Mouse (Mus musculus): Measurements from ENCODE around the gene Lgals9.

Gene Lgals9

DNA sequence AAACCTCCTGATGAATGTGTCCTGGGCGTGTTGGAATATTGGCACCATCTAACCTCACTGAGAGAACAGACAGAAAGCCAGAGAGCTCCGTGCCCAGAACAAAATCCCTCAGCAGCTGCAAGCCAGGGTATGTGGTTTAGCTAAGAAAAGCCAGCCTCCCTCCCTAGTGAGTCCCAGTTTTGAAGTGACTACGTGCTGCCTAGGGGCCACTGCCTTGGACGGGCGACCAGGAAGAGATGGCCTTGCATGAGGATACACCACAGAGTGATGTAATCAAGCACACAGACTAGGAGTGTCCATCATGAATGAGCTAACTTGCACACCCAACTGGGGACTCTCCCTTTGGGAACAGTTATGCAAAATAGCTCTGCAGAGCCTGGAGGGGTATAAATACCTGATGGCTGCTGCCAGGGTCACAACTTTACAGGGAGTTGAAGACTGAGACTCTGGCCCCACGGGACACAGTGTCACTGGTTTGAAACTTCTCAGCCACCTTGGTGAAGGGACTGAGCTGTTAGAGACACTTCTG lies 64.3 kb downstream of the Lgals9 start, which contains the start of gene Nos2:
Nos2 (plus strand) TSS at position 377 of the 529 bp plus-strand sequence.
- peak; percentile 13 for DNase-seq (ENCODE audit: low read depth)

DNA sequence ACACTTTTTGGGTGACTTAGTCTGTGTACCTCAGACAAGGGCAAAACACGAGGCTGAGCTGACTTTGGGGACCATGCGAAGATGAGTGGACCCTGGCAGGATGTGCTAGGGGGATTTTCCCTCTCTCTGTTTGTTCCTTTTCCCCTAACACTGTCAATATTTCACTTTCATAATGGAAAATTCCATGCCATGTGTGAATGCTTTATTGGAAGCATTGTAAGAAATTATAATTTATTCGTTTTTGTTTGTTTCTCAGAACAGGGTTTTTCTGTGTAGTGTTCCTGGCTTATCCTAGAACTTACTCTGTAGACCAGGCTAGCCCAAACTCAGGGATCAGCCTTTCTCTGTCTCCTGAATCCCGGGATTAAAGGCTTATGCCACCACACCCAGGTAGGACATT lies 65.0 kb downstream of the Lgals9 start:
- no peak for DNase-seq (ENCODE audit: low read depth)

DNA sequence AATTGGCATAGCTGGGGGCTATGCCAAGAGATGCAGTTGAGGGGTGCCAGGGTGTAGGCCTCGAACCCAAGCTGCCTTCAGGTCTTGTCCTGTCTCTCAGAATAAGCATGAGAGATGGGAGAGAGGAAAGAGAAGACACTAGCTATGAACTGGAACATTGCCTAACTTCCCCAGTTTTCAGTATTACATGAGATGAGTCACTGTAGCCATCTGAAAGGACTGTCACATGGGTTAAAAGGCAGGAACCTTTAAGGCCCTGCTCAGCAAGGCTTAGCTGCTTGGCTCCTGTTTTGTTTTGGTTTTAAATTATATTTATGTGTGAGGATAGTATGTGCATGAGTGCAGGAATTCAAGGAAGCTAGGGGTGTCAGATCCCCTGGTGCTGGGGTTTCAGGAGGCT lies 68.3 kb downstream of the Lgals9 start:
- DNase-seq (ENCODE audit: low read depth) = no peak

DNA sequence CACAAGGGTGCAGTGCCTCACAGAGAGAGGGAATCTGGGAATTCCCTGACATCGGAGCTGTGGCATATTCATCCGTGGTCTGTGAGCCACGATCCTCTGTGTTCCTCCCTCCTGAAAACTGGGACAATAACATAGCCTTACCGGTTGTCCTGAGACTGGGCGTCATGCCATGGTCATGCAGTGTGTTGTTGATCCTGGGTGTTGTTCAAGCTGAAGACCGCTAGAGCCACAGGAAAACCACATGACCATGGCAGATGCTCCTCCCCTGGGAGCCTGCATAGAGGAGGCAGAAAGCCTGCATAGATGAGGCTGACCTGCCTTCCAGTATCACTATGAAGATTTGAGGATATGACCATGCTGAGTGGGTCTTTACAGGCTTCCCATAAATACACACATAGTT lies 69.3 kb downstream of the Lgals9 start:
- no peak for DNase-seq (ENCODE audit: low read depth)
